Mouse (Mus musculus): ENCODE measurements at regions not wholly inside any gene's neighbourhood (a gene's known extent, or its start where the extent isn't known, plus 50 kb on each side); places are given as distances from the start of the nearest gene placed in this dataset.

- H3K27me3 ChIP-seq (ENCODE audit: insufficient read depth, low read length), result no peaks in the 10 kb centered on the region
- DNase-seq (ENCODE audit: low spot score), result no peak
- H3K4me3 ChIP-seq (ENCODE audit: low read depth, low read length), result no peak overlapping the region
- no peak for ATAC-seq (ENCODE audit: extremely low read depth, insufficient number of reproducible peaks, low FRiP score, poor library complexity, severe bottlenecking)
- H3K9me3 ChIP-seq (replicated peaks), result peaks cover 60% of the 10 kb centered on the region
- TF ChIP-seq CTCF (IDR thresholded peaks at IDR 0.05; ENCODE audit: low read depth, low read length) (no peak), POLR2AphosphoS5 (IDR thresholded peaks at IDR 0.05; ENCODE audit: insufficient replicate concordance, low read depth, low read length) (no peak), GATA2 (IDR thresholded peaks at IDR 0.05; ENCODE audit: borderline replicate concordance, low read depth, low read length) (no peak), TAL1 (conservative IDR thresholded peaks at IDR 0.05; ENCODE audit: low read depth, low read length) (no peak), GATA1 (IDR thresholded peaks at IDR 0.05; ENCODE audit: borderline replicate concordance, low read length) (no peak)
- no peaks in the 10 kb centered on the region for H3K4me1 ChIP-seq (ENCODE audit: insufficient read depth, low read depth, low read length)
- no peaks in the 10 kb centered on the region for H3K36me3 ChIP-seq (replicated peaks)
Observed at GRCm38 (mm10) chr11:71672171-71673050, 77.3 kb upstream of the Wscd1 start.

DNA sequence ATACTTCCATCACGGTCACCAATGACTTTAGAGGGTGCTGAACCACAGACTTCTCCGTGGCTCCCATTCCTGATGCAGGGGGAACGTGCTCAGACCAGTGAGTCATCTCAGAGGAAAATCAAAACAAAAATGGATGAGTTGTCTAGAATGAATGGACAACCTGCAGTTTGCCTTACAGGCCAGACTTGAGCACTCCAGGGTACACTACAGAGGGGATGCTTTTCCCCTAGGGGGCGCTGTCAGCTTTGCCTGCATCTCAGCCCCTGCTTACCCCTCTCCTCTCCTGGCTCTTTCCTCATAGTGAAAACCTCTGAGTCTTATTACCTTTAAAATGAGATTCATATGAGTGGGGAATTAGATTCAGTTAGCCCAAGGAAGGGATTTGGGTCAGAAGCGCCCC lies 75.4 kb upstream of the Wscd1 start:
- Histone ChIP-seq H3K9me3 (replicated peaks) (peaks cover 60% of the 10 kb centered on the region), H3K4me3 (ENCODE audit: low read depth, low read length) (no peak overlapping the region), H3K4me1 (ENCODE audit: insufficient read depth, low read depth, low read length) (no peaks in the 10 kb centered on the region), H3K36me3 (replicated peaks) (no peaks in the 10 kb centered on the region), H3K27me3 (ENCODE audit: insufficient read depth, low read length) (no peaks in the 10 kb centered on the region)
- DNase-seq (ENCODE audit: low spot score), result no peak
- no peak for ATAC-seq (ENCODE audit: extremely low read depth, insufficient number of reproducible peaks, low FRiP score, poor library complexity, severe bottlenecking)
- TF ChIP-seq TAL1 (conservative IDR thresholded peaks at IDR 0.05; ENCODE audit: low read depth, low read length) (no peak), GATA1 (IDR thresholded peaks at IDR 0.05; ENCODE audit: borderline replicate concordance, low read length) (no peak), GATA2 (IDR thresholded peaks at IDR 0.05; ENCODE audit: borderline replicate concordance, low read depth, low read length) (no peak), POLR2AphosphoS5 (IDR thresholded peaks at IDR 0.05; ENCODE audit: insufficient replicate concordance, low read depth, low read length) (no peak), CTCF (IDR thresholded peaks at IDR 0.05; ENCODE audit: low read depth, low read length) (no peak)

DNA sequence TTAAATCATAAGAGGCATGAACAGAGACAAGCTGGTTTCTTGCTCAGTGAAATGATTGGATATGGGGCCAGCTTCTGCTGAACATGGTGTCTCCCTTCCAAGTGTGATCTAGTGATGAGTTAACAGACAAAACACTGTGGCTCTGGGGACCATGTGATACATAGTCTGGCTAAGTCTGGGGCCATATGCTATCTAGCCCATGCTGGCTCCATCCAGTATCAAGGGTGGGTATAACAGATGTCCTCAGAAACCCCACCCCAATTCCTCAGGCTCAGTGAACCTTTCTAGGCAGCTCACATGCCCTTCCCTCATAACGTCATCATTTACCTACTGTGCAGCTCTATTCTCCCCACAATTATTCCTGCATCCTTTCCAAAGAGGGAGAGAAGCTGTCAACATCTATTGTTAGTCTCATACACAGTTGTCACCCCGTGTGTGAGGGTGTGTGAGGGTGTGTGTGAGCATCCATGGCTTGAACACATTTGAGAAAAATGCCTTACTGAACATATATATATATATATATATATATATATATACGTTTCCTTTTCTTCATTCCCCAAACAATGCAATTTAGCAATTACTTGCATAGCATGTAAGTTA lies 73.9 kb upstream of the Wscd1 start:
- Histone ChIP-seq H3K36me3 (replicated peaks) (no peaks in the 10 kb centered on the region), H3K4me1 (ENCODE audit: insufficient read depth, low read depth, low read length) (no peaks in the 10 kb centered on the region), H3K27me3 (ENCODE audit: insufficient read depth, low read length) (no peaks in the 10 kb centered on the region), H3K4me3 (ENCODE audit: low read depth, low read length) (no peak overlapping the region), H3K9me3 (replicated peaks) (peaks cover 60% of the 10 kb centered on the region)
- TF ChIP-seq GATA2 (IDR thresholded peaks at IDR 0.05; ENCODE audit: borderline replicate concordance, low read depth, low read length), result no peak
- TF ChIP-seq CTCF (IDR thresholded peaks at IDR 0.05; ENCODE audit: low read depth, low read length), result no peak
- no peak for TF ChIP-seq GATA1 (IDR thresholded peaks at IDR 0.05; ENCODE audit: borderline replicate concordance, low read length)
- TF ChIP-seq TAL1 (conservative IDR thresholded peaks at IDR 0.05; ENCODE audit: low read depth, low read length), result no peak
- TF ChIP-seq POLR2AphosphoS5 (IDR thresholded peaks at IDR 0.05; ENCODE audit: insufficient replicate concordance, low read depth, low read length), result no peak
- DNase-seq (ENCODE audit: low spot score), result no peak
- ATAC-seq (ENCODE audit: extremely low read depth, insufficient number of reproducible peaks, low FRiP score, poor library complexity, severe bottlenecking), result no peak

- H3K4me1 ChIP-seq (ENCODE audit: insufficient read depth, low read depth, low read length), result no peaks in the 10 kb centered on the region
- no peaks in the 10 kb centered on the region for H3K36me3 ChIP-seq (replicated peaks)
- H3K9me3 ChIP-seq (replicated peaks), result peaks cover 41% of the 10 kb centered on the region
- ATAC-seq (ENCODE audit: extremely low read depth, insufficient number of reproducible peaks, low FRiP score, poor library complexity, severe bottlenecking), result no peak
- H3K4me3 ChIP-seq (ENCODE audit: low read depth, low read length), result no peak overlapping the region
- no peaks in the 10 kb centered on the region for H3K27me3 ChIP-seq (ENCODE audit: insufficient read depth, low read length)
- no peak for DNase-seq (ENCODE audit: low spot score)
- TF ChIP-seq CTCF (IDR thresholded peaks at IDR 0.05; ENCODE audit: low read depth, low read length) (no peak), GATA1 (IDR thresholded peaks at IDR 0.05; ENCODE audit: borderline replicate concordance, low read length) (no peak), TAL1 (conservative IDR thresholded peaks at IDR 0.05; ENCODE audit: low read depth, low read length) (no peak), POLR2AphosphoS5 (IDR thresholded peaks at IDR 0.05; ENCODE audit: insufficient replicate concordance, low read depth, low read length) (no peak)
Observed at GRCm38 (mm10) chr11:71697017-71697416, 52.7 kb upstream of the Wscd1 start.

DNA sequence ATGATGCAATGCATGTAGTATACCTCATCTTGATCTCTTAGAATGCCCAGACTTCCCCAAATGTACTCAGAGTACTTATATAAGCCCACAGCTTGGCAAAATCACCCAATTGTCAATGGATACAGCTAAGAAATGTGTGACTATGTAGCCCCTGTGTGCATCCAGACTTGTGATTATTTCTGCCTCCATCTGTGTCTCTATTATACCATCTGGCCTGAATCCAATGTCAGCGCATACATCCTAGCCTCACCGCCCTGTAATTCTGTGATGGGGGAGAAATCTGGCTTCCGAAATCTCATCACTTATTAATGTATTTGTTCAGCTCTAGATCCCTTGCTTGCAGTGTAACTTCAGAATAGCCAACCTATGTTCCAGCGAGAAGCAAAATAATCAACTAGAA lies 50.9 kb upstream of the Wscd1 start:
- DNase-seq (ENCODE audit: low spot score), result no peak
- no peak overlapping the region for H3K4me3 ChIP-seq (ENCODE audit: low read depth, low read length)

More for the DNA sequence above, 50.9 kb upstream of the Wscd1 start:
- Histone ChIP-seq H3K4me1 (ENCODE audit: insufficient read depth, low read depth, low read length) (no peaks in the 10 kb centered on the region), H3K36me3 (replicated peaks) (no peaks in the 10 kb centered on the region), H3K9me3 (replicated peaks) (peaks cover 45% of the 10 kb centered on the region), H3K27me3 (ENCODE audit: insufficient read depth, low read length) (no peaks in the 10 kb centered on the region)
- no peak for ATAC-seq (ENCODE audit: extremely low read depth, insufficient number of reproducible peaks, low FRiP score, poor library complexity, severe bottlenecking)
- TF ChIP-seq CTCF (IDR thresholded peaks at IDR 0.05; ENCODE audit: low read depth, low read length), result no peak
- TF ChIP-seq GATA2 (IDR thresholded peaks at IDR 0.05; ENCODE audit: borderline replicate concordance, low read depth, low read length), result no peak
- TF ChIP-seq POLR2AphosphoS5 (IDR thresholded peaks at IDR 0.05; ENCODE audit: insufficient replicate concordance, low read depth, low read length), result no peak
- no peak for TF ChIP-seq GATA1 (IDR thresholded peaks at IDR 0.05; ENCODE audit: borderline replicate concordance, low read length)
- TF ChIP-seq TAL1 (conservative IDR thresholded peaks at IDR 0.05; ENCODE audit: low read depth, low read length), result no peak
